In the genomic region with DNA sequence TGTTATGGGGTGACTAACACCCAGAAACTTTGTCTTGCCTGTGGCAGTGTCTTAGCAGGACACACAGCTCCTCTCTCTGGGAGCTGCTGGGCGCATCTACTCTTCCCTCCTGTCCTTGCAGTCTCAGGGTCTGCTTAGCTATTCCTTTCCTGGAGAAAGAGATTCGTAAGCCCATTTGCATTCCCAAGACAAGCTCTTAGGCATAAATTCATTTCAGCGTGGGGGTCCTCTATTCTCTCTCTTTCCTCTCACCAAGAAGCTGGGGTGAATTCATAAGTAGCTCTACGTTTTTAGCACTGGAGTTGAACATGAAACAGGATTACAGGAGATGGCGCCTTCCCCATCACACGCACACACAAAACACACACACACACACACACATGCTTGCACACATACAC, we compare ENCODE assay signal across 11 mouse cellular contexts.
DNase-seq lines count a peak whose midpoint lies in the region; ATAC-seq and TF ChIP-seq lines count a peak whose summit lies in the region.
"Had no signal": no experiment of that assay in that cellular context is flagged by ENCODE, and none has a peak within 500 bp of the region (broad histone marks: within the 10 kb centered on the region; RNA-seq: fewer than 3 reads in every experiment).

No protein-coding gene starts in this region.

- intact Hi-C loops in gastrocnemius, adult 2 months (cut with DNase I) = no loop called here

- no peaks in the 10 kb centered on the region for H3K9me3 ChIP-seq in liver, embryonic 11.5 days (ENCODE audit: control insufficient read depth, low read length)
- no peaks in the 10 kb centered on the region for H3K9me3 ChIP-seq in hindbrain, embryonic 14.5 days (ENCODE audit: control insufficient read depth, low read length)
- H3K9me3 ChIP-seq in neural tube, embryonic 13.5 days = no peaks in the 10 kb centered on the region

- H3K79me2 ChIP-seq in liver, adult 2 months (ENCODE audit: control insufficient read depth, insufficient read depth, low read length) = no peaks in the 10 kb centered on the region

- H3K36me3 ChIP-seq in liver, adult 2 months (ENCODE audit: control insufficient read depth, insufficient read depth, low read length) = no peaks in the 10 kb centered on the region
- H3K36me3 ChIP-seq in liver, embryonic 11.5 days (ENCODE audit: control insufficient read depth, insufficient read depth, low read length) = peaks cover 2% of the 10 kb centered on the region; the same call in 1 of the 2 replicates
- no peaks in the 10 kb centered on the region for H3K36me3 ChIP-seq in hindbrain, embryonic 14.5 days (replicated peaks; ENCODE audit: control insufficient read depth, insufficient read depth)
- H3K36me3 ChIP-seq in neural tube, embryonic 13.5 days = no peaks in the 10 kb centered on the region
- H3K36me3 ChIP-seq: G1E had no signal

- 89% methylated on average over 6 of the region's 6 CpGs for WGBS in liver, adult 2 months
- 91% methylated on average over 6 of the region's 6 CpGs for WGBS in liver, embryonic 11.5 days
- 42% methylated on average over 6 of the region's 6 CpGs for WGBS in hindbrain, embryonic 14.5 days
- WGBS in neural tube, embryonic 13.5 days = 45% methylated on average over 6 of the region's 6 CpGs

- peaks cover 6% of the 10 kb centered on the region; the same call in 1 of the 2 replicates for H3K4me1 ChIP-seq in liver, adult 2 months (ENCODE audit: control insufficient read depth, insufficient read depth, low read length)
- peaks cover 32% of the 10 kb centered on the region for H3K4me1 ChIP-seq in liver, embryonic 11.5 days (replicated peaks; ENCODE audit: control insufficient read depth, insufficient read depth, low read length)
- peaks cover 63% of the 10 kb centered on the region for H3K4me1 ChIP-seq in hindbrain, embryonic 14.5 days (replicated peaks; ENCODE audit: control insufficient read depth, insufficient read depth, low read length)
- H3K4me1 ChIP-seq in neural tube, embryonic 13.5 days (replicated peaks) = peaks cover 77% of the 10 kb centered on the region

- H3K27ac ChIP-seq in gastrocnemius, adult 2 months = peak overlapping the region; percentile 60
- H3K27ac ChIP-seq in liver, adult 2 months (replicated peaks; ENCODE audit: insufficient read depth, low read depth, low read length) = no peak overlapping the region
- H3K27ac ChIP-seq in liver, embryonic 11.5 days (ENCODE audit: low read depth, low read length) = no peak overlapping the region
- peak overlapping the region; percentile 66 for H3K27ac ChIP-seq in hindbrain, embryonic 14.5 days
- H3K27ac ChIP-seq in neural tube, embryonic 13.5 days (replicated peaks) = peak overlapping the region; percentile 59

- no peak overlapping the region for H3K4me2 ChIP-seq in liver, embryonic 11.5 days
- no peak overlapping the region; the same call in 1 of the 2 replicates for H3K4me2 ChIP-seq in hindbrain, embryonic 14.5 days (replicated peaks)
- H3K4me2 ChIP-seq in neural tube, embryonic 13.5 days = peak overlapping the region; percentile 3; the same call in 1 of the 2 replicates

- no peak overlapping the region; the same call in 1 of the 2 replicates for H3K4me3 ChIP-seq in gastrocnemius, adult 2 months
- peak overlapping the region; percentile 29; the same call in 1 of the 2 replicates for H3K4me3 ChIP-seq in liver, adult 2 months (ENCODE audit: insufficient read depth, low read depth, low read length)
- H3K4me3 ChIP-seq in liver, embryonic 11.5 days (ENCODE audit: low read depth, low read length) = no peak overlapping the region
- no peak overlapping the region for H3K4me3 ChIP-seq in hindbrain, embryonic 14.5 days (replicated peaks; ENCODE audit: low read length)
- no peak overlapping the region for H3K4me3 ChIP-seq in neural tube, embryonic 13.5 days

- no peak for DNase-seq in gastrocnemius, adult 2 months
- DNase-seq in gastrocnemius, postnatal 4 days (ENCODE audit: low spot score in 2 of 2) = no peak
- DNase-seq in liver, adult 2 months (ENCODE audit: extremely low read depth, low read depth, low spot score) = no peak
- no peak for DNase-seq in liver, embryonic 11.5 days (ENCODE audit: low spot score)
- no peak for DNase-seq in hindbrain, embryonic 14.5 days (ENCODE audit: low spot score)
- no peak for DNase-seq in spleen, postnatal 10 days (ENCODE audit: low spot score in 2 of 2)
- no peak for DNase-seq in cerebellum, postnatal 10 days
- DNase-seq: embryo, embryonic 11 days had no signal

- H3K9ac ChIP-seq in liver, adult 2 months (ENCODE audit: low read depth, low read length) = 0 out of 2 replicates have a peak overlapping the region, but pooled peaks have one; percentile 8
- no peak overlapping the region for H3K9ac ChIP-seq in liver, embryonic 11.5 days (ENCODE audit: low read depth, low read length)
- no peak overlapping the region; the same call in 1 of the 2 replicates for H3K9ac ChIP-seq in hindbrain, embryonic 14.5 days
- no peak overlapping the region for H3K9ac ChIP-seq in neural tube, embryonic 13.5 days

- no peak for TF ChIP-seq POLR2A in liver, adult 2 months (IDR thresholded peaks at IDR 0.05; ENCODE audit: extremely low read depth, insufficient read depth, low read length)

- no peaks in the 10 kb centered on the region for H3K27me3 ChIP-seq in liver, adult 2 months (ENCODE audit: control insufficient read depth, insufficient read depth, low read length)
- no peaks in the 10 kb centered on the region for H3K27me3 ChIP-seq in liver, embryonic 11.5 days (replicated peaks; ENCODE audit: control insufficient read depth, insufficient read depth, low read length)
- no peaks in the 10 kb centered on the region for H3K27me3 ChIP-seq in hindbrain, embryonic 14.5 days (ENCODE audit: control insufficient read depth, insufficient read depth, low read length)
- no peaks in the 10 kb centered on the region for H3K27me3 ChIP-seq in neural tube, embryonic 13.5 days

- no peak for ATAC-seq in liver, embryonic 11.5 days (replicated peaks; ENCODE audit: low FRiP score)
- no peak for ATAC-seq in hindbrain, embryonic 14.5 days (ENCODE audit: low FRiP score)
- ATAC-seq in neural tube, embryonic 13.5 days (ENCODE audit: low read depth) = no peak
- ATAC-seq: inflammation-experienced regulatory T-cells, adult 6 months had no signal

- TF ChIP-seq CTCF in gastrocnemius, adult 2 months (IDR thresholded peaks at IDR 0.05) = no peak
- no peak for TF ChIP-seq CTCF in liver, adult 2 months (IDR thresholded peaks at IDR 0.05; ENCODE audit: low read depth, low read length)

Comparison
In these comparisons a context has a peak if more than half of its experiments do, and no peak if none do; other contexts are left out.
1. H3K27ac ChIP-seq: peak in gastrocnemius, adult 2 months (single experiment), hindbrain, embryonic 14.5 days (single experiment) and neural tube, embryonic 13.5 days (single experiment); none in liver, adult 2 months (single experiment) and liver, embryonic 11.5 days (single experiment).